Mouse (Mus musculus): ENCODE results near the gene Rcc1l.

The Rcc1l gene

GRCm38 (mm10) chr5:134118798-134119407, 57.7 kb downstream of the Rcc1l start:
- in situ Hi-C loops (cut with MboI) = no loop called here

- in situ Hi-C loops (cut with MboI) = no loop called here
Measured at GRCm38 (mm10) chr5:134115639-134116259, 60.8 kb downstream of the Rcc1l start.

- in situ Hi-C loops (cut with MboI) = no loop called here
Measured at GRCm38 (mm10) chr5:134114981-134115380, 61.6 kb downstream of the Rcc1l start.

GRCm38 (mm10) chr5:134105829-134106228, 70.7 kb downstream of the Rcc1l start:
- in situ Hi-C loops (cut with MboI) = no loop called here

GRCm38 (mm10) chr5:134102720-134103119, 73.9 kb downstream of the Rcc1l start:
- in situ Hi-C loops (cut with MboI) = no loop called here

- in situ Hi-C loops (cut with MboI) = no loop called here
Measured at GRCm38 (mm10) chr5:134101883-134102282, 74.7 kb downstream of the Rcc1l start.

GRCm38 (mm10) chr5:134101322-134101721, 75.3 kb downstream of the Rcc1l start:
- in situ Hi-C loops (cut with MboI) = no loop called here

- in situ Hi-C loops (cut with MboI) = no loop called here
Measured at GRCm38 (mm10) chr5:134100232-134100771, 76.3 kb downstream of the Rcc1l start.

GRCm38 (mm10) chr5:134099496-134100211, 76.9 kb downstream of the Rcc1l start, which contains the start of gene Castor2:
Castor2 (plus strand) TSS chr5:134099711.
- in situ Hi-C loops (cut with MboI) = no loop called here

GRCm38 (mm10) chr5:134098976-134099375, 77.6 kb downstream of the Rcc1l start:
- in situ Hi-C loops (cut with MboI) = no loop called here

GRCm38 (mm10) chr5:134098341-134098902, 78.2 kb downstream of the Rcc1l start:
- in situ Hi-C loops (cut with MboI) = no loop called here
